Mouse (Mus musculus): ENCODE measurements around the gene 4931440F15Rik. TPM values are rescaled to one million over a fixed set of nuclear protein-coding genes. Genes with fewer than 3 reads are reported as not detected.
A peak's percentile ranks its signal among the peaks of the same experiment; 100 is the strongest.

4931440F15Rik gene
- total and polyA plus RNA-seq, 2 experiments from 2014 or later, result 0.56 to 1.2 TPM

- TF ChIP-seq CTCF (IDR thresholded peaks at IDR 0.05), result no peak
- ATAC-seq (ENCODE audit: low FRiP score), result no peak
- Histone ChIP-seq H3K9me3 (ENCODE audit: low read length) (no peaks in the 10 kb centered on the region), H3K27me3 (ENCODE audit: insufficient read depth, low read length) (no peaks in the 10 kb centered on the region), H3K27ac (ENCODE audit: low read depth, low read length) (no peak overlapping the region), H3K9ac (replicated peaks; ENCODE audit: low read length, poor library complexity, severe bottlenecking) (no peak overlapping the region), H3K4me1 (ENCODE audit: insufficient read depth, low read length) (peaks cover 3% of the 10 kb centered on the region; the same call in 1 of the 2 replicates), H3K4me3 (ENCODE audit: low read depth, low read length) (no peak overlapping the region), H3K36me3 (ENCODE audit: insufficient read depth, low read length) (peaks cover 19% of the 10 kb centered on the region), H3K4me2 (ENCODE audit: low read depth, low read length, poor library complexity, severe bottlenecking) (no peak overlapping the region)
- DNase-seq (ENCODE audit: low spot score), result no peak
- 85% methylated on average over 6 of the region's 6 CpGs for WGBS
These were observed 38.8 kb downstream of the 4931440F15Rik start for GRCm38 (mm10) chr11:29786583-29787219.

GRCm38 (mm10) chr11:29779409-29780026 is 46.0 kb downstream of the 4931440F15Rik start:
- Histone ChIP-seq H3K9ac (replicated peaks; ENCODE audit: low read length, poor library complexity, severe bottlenecking) (no peak overlapping the region), H3K36me3 (ENCODE audit: insufficient read depth, low read length) (peaks cover 8% of the 10 kb centered on the region), H3K4me2 (ENCODE audit: low read depth, low read length, poor library complexity, severe bottlenecking) (no peak overlapping the region), H3K27me3 (ENCODE audit: insufficient read depth, low read length) (no peaks in the 10 kb centered on the region), H3K4me1 (ENCODE audit: insufficient read depth, low read length) (no peaks in the 10 kb centered on the region), H3K27ac (ENCODE audit: low read depth, low read length) (no peak overlapping the region), H3K4me3 (ENCODE audit: low read depth, low read length) (no peak overlapping the region), H3K9me3 (ENCODE audit: low read length) (no peaks in the 10 kb centered on the region)
- WGBS, result 29% methylated on average over 2 of the region's 2 CpGs
- no peak for TF ChIP-seq CTCF (IDR thresholded peaks at IDR 0.05)
- ATAC-seq (ENCODE audit: low FRiP score) (no peak), DNase-seq (ENCODE audit: low spot score) (no peak)

- H3K36me3 ChIP-seq (ENCODE audit: insufficient read depth, low read length), result peaks cover 8% of the 10 kb centered on the region
- 79% methylated on average over 3 of the region's 3 CpGs for WGBS
- no peak overlapping the region for H3K27ac ChIP-seq (ENCODE audit: low read depth, low read length)
- no peak overlapping the region for H3K4me3 ChIP-seq (ENCODE audit: low read depth, low read length)
- DNase-seq (ENCODE audit: low spot score) (no peak), ATAC-seq (ENCODE audit: low FRiP score) (no peak)
- H3K4me1 ChIP-seq (ENCODE audit: insufficient read depth, low read length), result no peaks in the 10 kb centered on the region
- H3K9ac ChIP-seq (replicated peaks; ENCODE audit: low read length, poor library complexity, severe bottlenecking), result no peak overlapping the region
- no peaks in the 10 kb centered on the region for H3K27me3 ChIP-seq (ENCODE audit: insufficient read depth, low read length)
- no peaks in the 10 kb centered on the region for H3K9me3 ChIP-seq (ENCODE audit: low read length)
- H3K4me2 ChIP-seq (ENCODE audit: low read depth, low read length, poor library complexity, severe bottlenecking), result no peak overlapping the region
- TF ChIP-seq CTCF (IDR thresholded peaks at IDR 0.05), result no peak
These were observed 46.5 kb downstream of the 4931440F15Rik start for GRCm38 (mm10) chr11:29778936-29779335.

GRCm38 (mm10) chr11:29777964-29778363 is 47.5 kb downstream of the 4931440F15Rik start:
- DNase-seq (ENCODE audit: low spot score), result no peak

GRCm38 (mm10) chr11:29774760-29775159 is 50.7 kb downstream of the 4931440F15Rik start:
- WGBS, result 64% methylated on average over 2 of the region's 2 CpGs
- no peak overlapping the region for H3K27ac ChIP-seq (ENCODE audit: low read depth, low read length)
- H3K4me1 ChIP-seq (ENCODE audit: insufficient read depth, low read length), result no peaks in the 10 kb centered on the region
- H3K9me3 ChIP-seq (ENCODE audit: low read length), result no peaks in the 10 kb centered on the region
- H3K4me3 ChIP-seq (ENCODE audit: low read depth, low read length), result no peak overlapping the region
- no peak for DNase-seq (ENCODE audit: low spot score)
- TF ChIP-seq CTCF (IDR thresholded peaks at IDR 0.05), result no peak
- H3K4me2 ChIP-seq (ENCODE audit: low read depth, low read length, poor library complexity, severe bottlenecking), result no peak overlapping the region
- H3K9ac ChIP-seq (replicated peaks; ENCODE audit: low read length, poor library complexity, severe bottlenecking), result no peak overlapping the region
- no peaks in the 10 kb centered on the region for H3K27me3 ChIP-seq (ENCODE audit: insufficient read depth, low read length)
- ATAC-seq (ENCODE audit: low FRiP score), result no peak
- no peaks in the 10 kb centered on the region for H3K36me3 ChIP-seq (ENCODE audit: insufficient read depth, low read length)

More at GRCm38 (mm10) chr11:29777964-29778363, 47.5 kb downstream of the 4931440F15Rik start:
- H3K4me1 ChIP-seq (ENCODE audit: insufficient read depth, low read length), result no peaks in the 10 kb centered on the region
- no peak overlapping the region for H3K27ac ChIP-seq (ENCODE audit: low read depth, low read length)
- no peak overlapping the region for H3K4me3 ChIP-seq (ENCODE audit: low read depth, low read length)
- H3K27me3 ChIP-seq (ENCODE audit: insufficient read depth, low read length), result no peaks in the 10 kb centered on the region
- no peak for TF ChIP-seq CTCF (IDR thresholded peaks at IDR 0.05)
- no peak overlapping the region for H3K4me2 ChIP-seq (ENCODE audit: low read depth, low read length, poor library complexity, severe bottlenecking)
- peaks cover 4% of the 10 kb centered on the region for H3K36me3 ChIP-seq (ENCODE audit: insufficient read depth, low read length)
- no peak overlapping the region for H3K9ac ChIP-seq (replicated peaks; ENCODE audit: low read length, poor library complexity, severe bottlenecking)
- H3K9me3 ChIP-seq (ENCODE audit: low read length), result no peaks in the 10 kb centered on the region
- ATAC-seq (ENCODE audit: low FRiP score), result no peak

- ATAC-seq (ENCODE audit: low FRiP score) (no peak), DNase-seq (ENCODE audit: low spot score) (peak; percentile 52)
- Histone ChIP-seq H3K36me3 (ENCODE audit: insufficient read depth, low read length) (no peaks in the 10 kb centered on the region), H3K27ac (ENCODE audit: low read depth, low read length) (no peak overlapping the region), H3K4me1 (ENCODE audit: insufficient read depth, low read length) (no peaks in the 10 kb centered on the region), H3K9me3 (ENCODE audit: low read length) (no peaks in the 10 kb centered on the region), H3K4me2 (ENCODE audit: low read depth, low read length, poor library complexity, severe bottlenecking) (no peak overlapping the region), H3K9ac (replicated peaks; ENCODE audit: low read length, poor library complexity, severe bottlenecking) (no peak overlapping the region), H3K4me3 (ENCODE audit: low read depth, low read length) (no peak overlapping the region), H3K27me3 (ENCODE audit: insufficient read depth, low read length) (no peaks in the 10 kb centered on the region)
- WGBS, result 23% methylated on average over 2 of the region's 2 CpGs
- TF ChIP-seq CTCF (IDR thresholded peaks at IDR 0.05), result no peak
These were observed 51.2 kb downstream of the 4931440F15Rik start for GRCm38 (mm10) chr11:29774296-29774695.

Other genes with a start within 250 kb of the 4931440F15Rik start
- gene Rtn4, start 132.7 kb downstream of the 4931440F15Rik start, total RNA-seq (2014; rRNA removed), result 322 and 368 TPM in 2 replicates
- gene Rtn4, start 132.7 kb downstream of the 4931440F15Rik start, polyA plus RNA-seq (2015; fragmentation: Nextera tagmentation; extraction: Ambion mirVana), result 144 and 153 TPM in 2 replicates
- gene Eml6, start 200.4 kb upstream of the 4931440F15Rik start, total RNA-seq (2014; rRNA removed), result 20.1 and 20.2 TPM in 2 replicates
- 3.7 and 4.8 TPM in 2 replicates for gene Eml6, start 200.4 kb upstream of the 4931440F15Rik start, polyA plus RNA-seq (2015; fragmentation: Nextera tagmentation; extraction: Ambion mirVana)